Mouse (Mus musculus) right cerebral cortex, postnatal 36 days (tissue): ENCODE results near the gene Actrt3.
A peak's percentile ranks its signal among the peaks of the same experiment; 100 is the strongest.

ENCODE experiments used
- DNase-seq, 2 experiments: peaks; one replicate each; pipeline ENCODE4 v3.0.0; 2022; ENCODE audit warnings: low spot score in 2 of 2, mixed read lengths in 1 of 2

Actrt3 gene

GRCm38 (mm10) chr3:30599711-30600545, at the start of gene Actrt3:
Actrt3 (minus strand) TSS chr3:30599939.
- DNase-seq: peak; percentile 37 to 38

GRCm38 (mm10) chr3:30648466-30648865, 48.7 kb upstream of the Actrt3 start:
- no peak for DNase-seq

- no peak for DNase-seq
These were observed 47.8 kb upstream of the Actrt3 start, which contains the start of gene Lrrc34 for GRCm38 (mm10) chr3:30647440-30648090. Lrrc34 (minus strand) TSS chr3:30647869.

- DNase-seq: no peak
These were observed 47.0 kb upstream of the Actrt3 start for GRCm38 (mm10) chr3:30646761-30647160.

- no peak for DNase-seq
These were observed 44.5 kb upstream of the Actrt3 start, which contains the start of gene Lrriq4 for GRCm38 (mm10) chr3:30644207-30644606. Lrriq4 (plus strand) TSS chr3:30644507.

- DNase-seq: no peak
These were observed 35.9 kb upstream of the Actrt3 start for GRCm38 (mm10) chr3:30635629-30636028.

GRCm38 (mm10) chr3:30633681-30634080, 33.9 kb upstream of the Actrt3 start:
- DNase-seq: no peak

GRCm38 (mm10) chr3:30620132-30620531, 20.4 kb upstream of the Actrt3 start:
- no peak for DNase-seq

- DNase-seq: no peak
These were observed 11.2 kb upstream of the Actrt3 start for GRCm38 (mm10) chr3:30610930-30611329.

- DNase-seq: no peak
These were observed 9.3 kb upstream of the Actrt3 start for GRCm38 (mm10) chr3:30608999-30609398.

GRCm38 (mm10) chr3:30603256-30603655, 3.5 kb upstream of the Actrt3 start:
- no peak for DNase-seq

GRCm38 (mm10) chr3:30602740-30603098, 3.0 kb upstream of the Actrt3 start:
- DNase-seq: no peak

GRCm38 (mm10) chr3:30602065-30602739, 2.5 kb upstream of the Actrt3 start, which contains the start of gene Mynn:
Mynn (plus strand) TSS chr3:30602065.
- DNase-seq: peak; percentile 96 to 97

GRCm38 (mm10) chr3:30601610-30602064, 1.9 kb upstream of the Actrt3 start:
- no peak for DNase-seq

- DNase-seq: peak; percentile 80 to 82
These were observed 1.4 kb upstream of the Actrt3 start for GRCm38 (mm10) chr3:30601175-30601574.

- DNase-seq: peak; percentile 18 to 26
These were observed 978 bp upstream of the Actrt3 start for GRCm38 (mm10) chr3:30600717-30601116.

GRCm38 (mm10) chr3:30597271-30597670, 2.5 kb downstream of the Actrt3 start:
- no peak for DNase-seq

- DNase-seq: peak in 1 of 2 experiments; percentile 38
These were observed 4.5 kb downstream of the Actrt3 start for GRCm38 (mm10) chr3:30595111-30595832.

GRCm38 (mm10) chr3:30593719-30594485, 5.8 kb downstream of the Actrt3 start:
- no peak for DNase-seq

- DNase-seq: no peak
These were observed 7.3 kb downstream of the Actrt3 start for GRCm38 (mm10) chr3:30592418-30592853.

- DNase-seq: no peak
These were observed 10.9 kb downstream of the Actrt3 start for GRCm38 (mm10) chr3:30588865-30589264.
